Mouse (Mus musculus) ES-E14 (cell line): ENCODE measurements around the gene 3110082I17Rik. TPM values are rescaled to one million over a fixed set of nuclear protein-coding genes. Genes with fewer than 3 reads are reported as not detected.

Experiments used
- DNase-seq: peaks from one replicate; pipeline ENCODE4 v3.0.0-alpha.2; 2013; ENCODE audit warnings: low read depth, low spot score
- H3K27ac ChIP-seq: 2 replicates; pipeline ENCODE4 v1.5.1; 2012; ENCODE audit warnings: low read depth, mild to moderate bottlenecking, low read length, moderate library complexity, mixed read lengths; ENCODE audit not compliant: poor library complexity, insufficient read depth, severe bottlenecking
- H3K36me3 ChIP-seq: 2 replicates; pipeline ENCODE4 v1.6.1; 2012; ENCODE audit warnings: mild to moderate bottlenecking, low read length, moderate library complexity, mixed read lengths; ENCODE audit not compliant: control insufficient read depth, poor library complexity, insufficient read depth, severe bottlenecking
- H3K4me1 ChIP-seq, 2 experiments: fragments of 150-350 bp in 1 of 2; sonication (generic) in 1 of 2; 2 replicates each; pipeline ENCODE4 v1.6.1; 2012; ENCODE audit warnings: low read length in 2 of 2, mild to moderate bottlenecking in 1 of 2, mixed read lengths in 1 of 2; ENCODE audit not compliant: control insufficient read depth in 2 of 2, insufficient read depth in 2 of 2, poor library complexity in 1 of 2
- H3K4me3 ChIP-seq, 2 experiments: fragments of 150-350 bp in 1 of 2; sonication (generic) in 1 of 2; 2 replicates each; pipeline ENCODE4 v1.5.1; 2012; ENCODE audit warnings: low read length in 2 of 2, low read depth in 1 of 2, mild to moderate bottlenecking in 1 of 2, mixed read lengths in 1 of 2; ENCODE audit not compliant: insufficient read depth in 1 of 2, poor library complexity in 1 of 2, severe bottlenecking in 1 of 2
- H3K9ac ChIP-seq: 2 replicates; pipeline ENCODE4 v1.6.1; 2012; ENCODE audit warnings: low read depth, mild to moderate bottlenecking, low read length, mixed read lengths; ENCODE audit not compliant: poor library complexity, insufficient read depth, severe bottlenecking
- H3K9me3 ChIP-seq: fragments of 150-350 bp; sonication (generic); 2 replicates; pipeline ENCODE4 v1.6.1; 2012; ENCODE audit warnings: low read depth, mild to moderate bottlenecking, low read length; ENCODE audit not compliant: control insufficient read depth, insufficient read depth
- CHD2 ChIP-seq: IDR thresholded peaks from 2 replicates; pipeline ENCODE4 v1.6.1; 2014; ENCODE audit warnings: mild to moderate bottlenecking, low read depth, low read length, inconsistent platforms
- HCFC1 ChIP-seq: IDR thresholded peaks from 2 replicates; pipeline ENCODE4 v1.6.1; 2012; ENCODE audit warnings: low read length, inconsistent platforms, borderline replicate concordance; ENCODE audit not compliant: insufficient read depth
- MAFK ChIP-seq: IDR thresholded peaks from 2 replicates; pipeline ENCODE4 v1.6.1; 2014; ENCODE audit warnings: mild to moderate bottlenecking, low read depth, low read length, inconsistent platforms; ENCODE audit not compliant: insufficient read depth
- ZC3H11A ChIP-seq: IDR thresholded peaks from 2 replicates; pipeline ENCODE4 v1.6.1; 2012; ENCODE audit warnings: low read depth, mild to moderate bottlenecking, inconsistent platforms, low read length, borderline replicate concordance
- ZNF384 ChIP-seq: IDR thresholded peaks from 2 replicates; pipeline ENCODE4 v1.6.1; 2012; ENCODE audit warnings: low read depth, low read length, inconsistent platforms
- in situ Hi-C, 2 experiments: fragments of 600-800 bp; cut with MboI; formaldehyde crosslinking; loops; one replicate each; pipeline ENCODE4 v1.15.1; 2025; ENCODE audit warnings: low sequenced_read_pairs in 2 of 2, inconsistent platforms in 1 of 2; ENCODE audit not compliant: unreplicated experiment in 2 of 2
- total RNA-seq: library from RNA; depleted of rRNA; stranded (reverse); fragments of 300-350 nt; gene quantifications from 2 replicates; pipeline ENCODE4 v1.2.3, GENCODE M21; 2012

Gene 3110082I17Rik
- total RNA-seq, 1 experiment: 32.6 TPM

- no peak for DNase-seq
Observed at GRCm38 (mm10) chr5:139403692-139404260, 56.6 kb downstream of the 3110082I17Rik start.

GRCm38 (mm10) chr5:139402106-139402505, 58.2 kb downstream of the 3110082I17Rik start:
- Histone ChIP-seq H3K4me1 (peaks cover 0 to 2% of the 10 kb centered on the region in 2 experiments; a peak in 1 of 4 replicates), H3K9ac (no peak overlapping the region), H3K36me3 (peaks cover 4% of the 10 kb centered on the region; the same call in 1 of the 2 replicates), H3K9me3 (no peaks in the 10 kb centered on the region), H3K4me3 (no peak overlapping the region), H3K27ac (no peak overlapping the region)
- in situ Hi-C loops: no loop called here
- no peak for DNase-seq
- TF ChIP-seq CHD2 (no peak), MAFK (no peak), ZNF384 (no peak), HCFC1 (no peak), ZC3H11A (no peak)

More at GRCm38 (mm10) chr5:139403692-139404260, 56.6 kb downstream of the 3110082I17Rik start:
- Histone ChIP-seq H3K36me3 (peaks cover 5% of the 10 kb centered on the region; the same call in 1 of the 2 replicates), H3K4me1 (peaks cover 0 to 2% of the 10 kb centered on the region in 2 experiments; a peak in 1 of 4 replicates), H3K4me3 (no peak overlapping the region), H3K27ac (no peak overlapping the region), H3K9ac (no peak overlapping the region), H3K9me3 (no peaks in the 10 kb centered on the region)
- no peak for TF ChIP-seq CHD2
- TF ChIP-seq MAFK: no peak
- TF ChIP-seq ZNF384: no peak
- in situ Hi-C loops: no loop called here

- Histone ChIP-seq H3K4me3 (no peak overlapping the region), H3K36me3 (no peaks in the 10 kb centered on the region; the same call in 1 of the 2 replicates), H3K9ac (no peak overlapping the region), H3K9me3 (no peaks in the 10 kb centered on the region), H3K27ac (no peak overlapping the region), H3K4me1 (peaks cover 0 to under 1% of the 10 kb centered on the region in 2 experiments; a peak in 1 of 4 replicates)
- TF ChIP-seq HCFC1 (no peak), ZNF384 (no peak), ZC3H11A (no peak), CHD2 (no peak), MAFK (no peak)
- DNase-seq: no peak
- in situ Hi-C loops: no loop called here
Observed at GRCm38 (mm10) chr5:139399991-139400390, 60.3 kb downstream of the 3110082I17Rik start.

GRCm38 (mm10) chr5:139398786-139399185, 61.5 kb downstream of the 3110082I17Rik start:
- no peaks in the 10 kb centered on the region for H3K9me3 ChIP-seq
- DNase-seq: no peak
- TF ChIP-seq ZC3H11A (no peak), ZNF384 (no peak), HCFC1 (no peak), CHD2 (no peak), MAFK (no peak)
- no peak overlapping the region for H3K9ac ChIP-seq
- H3K27ac ChIP-seq: no peak overlapping the region
- H3K36me3 ChIP-seq: no peaks in the 10 kb centered on the region; the same call in 1 of the 2 replicates
- no peak overlapping the region for H3K4me3 ChIP-seq
- in situ Hi-C loops: no loop called here
- H3K4me1 ChIP-seq: peaks cover 0 to 2% of the 10 kb centered on the region in 2 experiments; a peak in 1 of 4 replicates
